Mouse (Mus musculus): ENCODE measurements at regions not wholly inside any gene's neighbourhood (a gene's known extent, or its start where the extent isn't known, plus 50 kb on each side); places are given as distances from the start of the nearest gene placed in this dataset.
A peak's percentile ranks its signal among the peaks of the same experiment; 100 is the strongest.

DNA sequence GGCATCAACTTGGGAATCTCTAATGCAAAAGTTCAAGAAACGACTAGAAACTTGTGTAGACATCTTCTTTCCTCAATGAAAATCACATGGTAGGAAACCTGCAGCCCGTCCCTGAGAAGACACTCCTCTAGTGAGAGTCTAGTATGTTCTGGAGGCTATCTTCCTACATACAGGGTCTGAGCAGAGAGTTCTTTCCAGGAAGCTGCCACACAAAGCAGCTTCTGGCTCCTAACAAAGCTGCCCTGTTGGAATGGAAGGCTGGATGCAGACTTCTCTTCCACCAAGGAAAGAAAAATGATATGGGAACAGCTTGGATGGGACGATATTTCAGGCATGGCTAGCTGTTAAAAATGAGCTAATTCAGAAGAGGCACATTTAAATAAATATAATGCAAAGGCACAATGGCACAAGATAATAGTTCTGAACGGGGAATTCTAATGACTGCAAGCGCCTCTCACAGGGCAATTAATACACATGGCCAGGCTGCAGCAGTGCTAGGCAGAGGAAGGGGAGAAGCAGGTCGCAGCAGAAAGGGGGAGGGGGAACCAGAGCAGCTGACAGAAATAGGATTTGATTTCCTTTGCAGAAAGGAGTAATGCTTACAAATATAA is 391.4 kb upstream of the Plxna2 start:
- no peak overlapping the region for H3K4me3 ChIP-seq (ENCODE audit: low read depth, low read length)
- no peak for DNase-seq (ENCODE audit: low spot score)
- H3K4me1 ChIP-seq (ENCODE audit: insufficient read depth, low read depth, low read length) = no peaks in the 10 kb centered on the region
- H3K9me3 ChIP-seq (replicated peaks) = no peaks in the 10 kb centered on the region
- H3K36me3 ChIP-seq (replicated peaks) = no peaks in the 10 kb centered on the region
- no peaks in the 10 kb centered on the region for H3K27me3 ChIP-seq (ENCODE audit: insufficient read depth, low read length)
- TF ChIP-seq CTCF (IDR thresholded peaks at IDR 0.05; ENCODE audit: low read depth, low read length) (no peak), GATA1 (IDR thresholded peaks at IDR 0.05; ENCODE audit: borderline replicate concordance, low read length) (no peak), TAL1 (conservative IDR thresholded peaks at IDR 0.05; ENCODE audit: low read depth, low read length) (no peak), POLR2AphosphoS5 (IDR thresholded peaks at IDR 0.05; ENCODE audit: insufficient replicate concordance, low read depth, low read length) (no peak)
- ATAC-seq (ENCODE audit: extremely low read depth, insufficient number of reproducible peaks, low FRiP score, poor library complexity, severe bottlenecking) = no peak

DNA sequence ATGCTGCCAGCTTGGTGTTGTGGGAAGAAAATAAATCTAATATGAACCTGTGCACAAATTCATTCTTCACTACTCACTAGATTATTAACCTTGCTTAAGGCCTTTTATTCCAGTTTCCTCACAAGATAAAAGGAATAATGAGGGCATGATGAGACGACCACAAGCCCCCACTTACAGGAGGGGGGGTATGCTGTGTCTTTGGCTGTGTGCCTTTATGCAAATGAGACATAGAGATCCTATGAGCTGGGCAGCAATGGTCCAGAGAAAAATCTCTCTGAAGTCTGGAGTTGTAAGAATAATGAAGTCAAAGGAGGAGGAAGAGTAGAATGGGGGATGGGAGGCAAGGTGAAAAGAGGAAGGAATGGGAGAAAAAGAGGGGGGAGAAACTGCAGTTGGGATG is 392.2 kb upstream of the Plxna2 start:
- H3K36me3 ChIP-seq (replicated peaks) = no peaks in the 10 kb centered on the region
- H3K4me3 ChIP-seq (ENCODE audit: low read depth, low read length) = no peak overlapping the region
- no peaks in the 10 kb centered on the region for H3K27me3 ChIP-seq (ENCODE audit: insufficient read depth, low read length)
- ATAC-seq (ENCODE audit: extremely low read depth, insufficient number of reproducible peaks, low FRiP score, poor library complexity, severe bottlenecking) = no peak
- no peaks in the 10 kb centered on the region for H3K4me1 ChIP-seq (ENCODE audit: insufficient read depth, low read depth, low read length)
- TF ChIP-seq GATA2 (IDR thresholded peaks at IDR 0.05; ENCODE audit: borderline replicate concordance, low read depth, low read length) = no peak
- TF ChIP-seq CTCF (IDR thresholded peaks at IDR 0.05; ENCODE audit: low read depth, low read length) = no peak
- no peak for TF ChIP-seq TAL1 (conservative IDR thresholded peaks at IDR 0.05; ENCODE audit: low read depth, low read length)
- no peak for TF ChIP-seq GATA1 (IDR thresholded peaks at IDR 0.05; ENCODE audit: borderline replicate concordance, low read length)
- TF ChIP-seq POLR2AphosphoS5 (IDR thresholded peaks at IDR 0.05; ENCODE audit: insufficient replicate concordance, low read depth, low read length) = no peak
- H3K9me3 ChIP-seq (replicated peaks) = no peaks in the 10 kb centered on the region
- DNase-seq (ENCODE audit: low spot score) = no peak

DNA sequence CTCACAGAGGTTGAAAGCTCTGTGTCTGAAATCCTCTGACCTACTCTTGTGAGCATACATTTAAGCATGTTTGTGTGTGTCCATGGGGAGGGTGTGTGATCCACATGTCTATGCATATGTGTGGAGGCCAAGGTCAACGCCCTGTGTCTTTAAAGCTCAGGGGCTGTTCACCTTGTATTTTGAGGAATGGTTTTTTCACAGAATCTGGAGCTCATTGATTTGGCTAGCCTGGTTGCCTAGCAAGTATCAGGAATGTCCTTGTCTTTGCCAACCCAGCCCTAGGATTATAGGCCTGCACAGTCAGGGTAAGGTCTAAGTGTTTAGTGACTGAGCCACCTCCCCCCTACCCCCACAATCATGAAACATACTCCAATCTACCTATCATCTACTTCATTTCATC is 394.0 kb upstream of the Plxna2 start:
- Histone ChIP-seq H3K27me3 (ENCODE audit: insufficient read depth, low read length) (no peaks in the 10 kb centered on the region), H3K4me1 (ENCODE audit: insufficient read depth, low read depth, low read length) (no peaks in the 10 kb centered on the region), H3K36me3 (replicated peaks) (no peaks in the 10 kb centered on the region), H3K4me3 (ENCODE audit: low read depth, low read length) (no peak overlapping the region), H3K9me3 (replicated peaks) (no peaks in the 10 kb centered on the region)
- no peak for TF ChIP-seq CTCF (IDR thresholded peaks at IDR 0.05; ENCODE audit: low read depth, low read length)
- TF ChIP-seq TAL1 (conservative IDR thresholded peaks at IDR 0.05; ENCODE audit: low read depth, low read length) = no peak
- no peak for TF ChIP-seq GATA2 (IDR thresholded peaks at IDR 0.05; ENCODE audit: borderline replicate concordance, low read depth, low read length)
- no peak for TF ChIP-seq GATA1 (IDR thresholded peaks at IDR 0.05; ENCODE audit: borderline replicate concordance, low read length)
- TF ChIP-seq POLR2AphosphoS5 (IDR thresholded peaks at IDR 0.05; ENCODE audit: insufficient replicate concordance, low read depth, low read length) = no peak
- ATAC-seq (ENCODE audit: extremely low read depth, insufficient number of reproducible peaks, low FRiP score, poor library complexity, severe bottlenecking) (no peak), DNase-seq (ENCODE audit: low spot score) (no peak)

DNA sequence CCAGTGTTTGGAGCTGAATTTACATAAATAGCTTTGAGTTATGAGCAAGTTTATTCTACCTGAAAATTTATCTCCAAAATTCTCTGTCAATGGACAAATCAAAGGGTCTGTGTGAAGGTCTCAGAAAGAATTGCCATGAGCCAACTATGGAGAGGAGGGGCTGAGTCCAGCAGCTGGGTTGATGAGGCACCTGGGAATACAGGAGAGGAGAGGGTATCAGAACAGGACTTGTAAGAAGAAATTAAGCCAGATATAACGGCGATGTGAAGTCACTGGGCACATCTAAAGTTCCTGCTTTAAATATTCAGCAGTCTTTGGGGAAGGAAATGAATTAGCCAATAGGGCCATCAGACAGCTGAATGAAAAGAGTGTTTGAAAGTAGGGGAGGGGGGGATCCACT is 394.4 kb upstream of the Plxna2 start:
- no peaks in the 10 kb centered on the region for H3K4me1 ChIP-seq (ENCODE audit: insufficient read depth, low read depth, low read length)
- no peaks in the 10 kb centered on the region for H3K9me3 ChIP-seq (replicated peaks)
- H3K27me3 ChIP-seq (ENCODE audit: insufficient read depth, low read length) = no peaks in the 10 kb centered on the region
- TF ChIP-seq POLR2AphosphoS5 (IDR thresholded peaks at IDR 0.05; ENCODE audit: insufficient replicate concordance, low read depth, low read length) = no peak
- TF ChIP-seq CTCF (IDR thresholded peaks at IDR 0.05; ENCODE audit: low read depth, low read length) = no peak
- no peak for TF ChIP-seq GATA2 (IDR thresholded peaks at IDR 0.05; ENCODE audit: borderline replicate concordance, low read depth, low read length)
- no peak for TF ChIP-seq GATA1 (IDR thresholded peaks at IDR 0.05; ENCODE audit: borderline replicate concordance, low read length)
- TF ChIP-seq TAL1 (conservative IDR thresholded peaks at IDR 0.05; ENCODE audit: low read depth, low read length) = no peak
- no peaks in the 10 kb centered on the region for H3K36me3 ChIP-seq (replicated peaks)
- no peak overlapping the region for H3K4me3 ChIP-seq (ENCODE audit: low read depth, low read length)
- ATAC-seq (ENCODE audit: extremely low read depth, insufficient number of reproducible peaks, low FRiP score, poor library complexity, severe bottlenecking) = no peak
- no peak for DNase-seq (ENCODE audit: low spot score)

DNA sequence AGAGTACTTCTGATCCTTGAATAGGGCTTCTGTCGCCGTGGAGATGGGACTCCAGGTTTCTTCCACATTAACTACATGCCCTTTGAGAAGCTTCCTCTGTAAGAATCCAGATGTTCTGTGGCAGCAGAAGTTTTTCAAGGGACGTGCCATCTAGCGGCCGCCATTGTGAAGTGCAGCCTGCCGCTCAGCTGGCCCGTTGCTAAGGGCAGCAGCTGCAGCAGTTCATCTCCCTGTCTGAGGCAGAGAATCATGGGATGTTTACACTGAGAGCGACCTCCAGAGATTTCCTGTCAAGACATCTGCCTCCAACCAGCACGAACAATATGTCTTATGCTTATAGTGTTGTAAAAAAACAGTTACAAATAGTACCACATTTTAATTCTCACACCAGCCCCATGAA is 395.0 kb upstream of the Plxna2 start:
- DNase-seq (ENCODE audit: low spot score) = peak; percentile 3
- Histone ChIP-seq H3K27me3 (ENCODE audit: insufficient read depth, low read length) (no peaks in the 10 kb centered on the region), H3K4me1 (ENCODE audit: insufficient read depth, low read depth, low read length) (no peaks in the 10 kb centered on the region), H3K4me3 (ENCODE audit: low read depth, low read length) (no peak overlapping the region), H3K9me3 (replicated peaks) (no peaks in the 10 kb centered on the region), H3K36me3 (replicated peaks) (no peaks in the 10 kb centered on the region)
- peak; percentile 79 for TF ChIP-seq CTCF (IDR thresholded peaks at IDR 0.05; ENCODE audit: low read depth, low read length)
- no peak for TF ChIP-seq GATA2 (IDR thresholded peaks at IDR 0.05; ENCODE audit: borderline replicate concordance, low read depth, low read length)
- peak; percentile 57 for ATAC-seq (ENCODE audit: extremely low read depth, insufficient number of reproducible peaks, low FRiP score, poor library complexity, severe bottlenecking)

DNA sequence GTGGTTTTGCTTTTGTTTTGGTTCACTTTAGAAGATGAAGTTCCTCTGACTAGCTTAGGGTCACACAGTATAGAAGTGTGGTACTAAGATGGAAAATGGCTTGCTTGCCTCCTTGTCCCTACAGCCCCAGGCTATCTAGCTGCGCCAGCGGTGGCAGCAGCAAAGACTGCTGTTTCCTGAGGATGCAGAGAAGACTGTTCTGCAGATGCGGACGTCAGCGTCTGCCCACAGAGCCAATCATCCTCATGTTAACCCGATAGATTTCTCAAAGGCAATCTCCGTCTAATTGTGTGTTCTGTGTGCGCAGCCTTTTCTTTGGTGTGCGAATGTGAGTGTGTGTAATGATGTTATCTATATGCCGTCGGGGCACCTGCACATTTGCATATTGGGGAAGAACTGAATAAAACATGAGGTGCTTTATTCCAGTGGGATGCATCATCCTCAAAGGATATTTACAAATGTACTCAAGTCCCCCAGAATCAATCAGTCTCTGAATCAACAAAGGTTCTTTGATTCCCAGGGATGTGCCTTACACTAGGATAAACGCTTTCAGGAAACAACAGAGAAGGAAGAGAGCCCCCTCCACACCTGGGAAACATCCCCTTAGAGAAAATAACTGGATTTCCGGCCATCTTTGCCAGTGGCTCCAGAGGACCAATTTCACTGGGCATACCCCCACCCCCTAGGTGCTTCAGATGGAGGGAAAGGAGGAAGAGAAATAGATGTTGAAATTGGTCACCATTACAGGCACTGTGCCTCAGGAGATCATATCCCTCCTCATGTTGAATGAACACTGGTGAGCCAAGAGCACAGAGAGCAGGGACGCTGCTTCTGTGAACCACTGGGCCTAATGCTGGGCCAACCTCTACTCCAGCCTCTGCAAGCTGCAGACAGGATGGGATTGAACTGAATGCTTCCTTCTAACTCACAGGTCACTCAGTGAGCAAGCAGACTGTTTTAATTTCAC is 409.7 kb upstream of the Plxna2 start:
- H3K9me3 ChIP-seq (replicated peaks) = no peaks in the 10 kb centered on the region
- no peak for DNase-seq (ENCODE audit: low spot score)
- no peaks in the 10 kb centered on the region for H3K4me1 ChIP-seq (ENCODE audit: insufficient read depth, low read depth, low read length)
- no peaks in the 10 kb centered on the region for H3K36me3 ChIP-seq (replicated peaks)
- no peaks in the 10 kb centered on the region; the same call in 1 of the 2 replicates for H3K27me3 ChIP-seq (ENCODE audit: insufficient read depth, low read length)
- ATAC-seq (ENCODE audit: extremely low read depth, insufficient number of reproducible peaks, low FRiP score, poor library complexity, severe bottlenecking) = no peak
- TF ChIP-seq CTCF (IDR thresholded peaks at IDR 0.05; ENCODE audit: low read depth, low read length) = no peak
- TF ChIP-seq TAL1 (conservative IDR thresholded peaks at IDR 0.05; ENCODE audit: low read depth, low read length) = no peak
- TF ChIP-seq GATA1 (IDR thresholded peaks at IDR 0.05; ENCODE audit: borderline replicate concordance, low read length) = no peak
- no peak for TF ChIP-seq GATA2 (IDR thresholded peaks at IDR 0.05; ENCODE audit: borderline replicate concordance, low read depth, low read length)
- no peak for TF ChIP-seq POLR2AphosphoS5 (IDR thresholded peaks at IDR 0.05; ENCODE audit: insufficient replicate concordance, low read depth, low read length)
- H3K4me3 ChIP-seq (ENCODE audit: low read depth, low read length) = no peak overlapping the region
